Mouse (Mus musculus): ENCODE measurements around the gene Caskin1. TPM values are rescaled to one million over a fixed set of nuclear protein-coding genes. Genes with fewer than 3 reads are reported as not detected.

The Caskin1 gene
- polyA plus RNA-seq, 1 experiment = 0.26 TPM

DNA sequence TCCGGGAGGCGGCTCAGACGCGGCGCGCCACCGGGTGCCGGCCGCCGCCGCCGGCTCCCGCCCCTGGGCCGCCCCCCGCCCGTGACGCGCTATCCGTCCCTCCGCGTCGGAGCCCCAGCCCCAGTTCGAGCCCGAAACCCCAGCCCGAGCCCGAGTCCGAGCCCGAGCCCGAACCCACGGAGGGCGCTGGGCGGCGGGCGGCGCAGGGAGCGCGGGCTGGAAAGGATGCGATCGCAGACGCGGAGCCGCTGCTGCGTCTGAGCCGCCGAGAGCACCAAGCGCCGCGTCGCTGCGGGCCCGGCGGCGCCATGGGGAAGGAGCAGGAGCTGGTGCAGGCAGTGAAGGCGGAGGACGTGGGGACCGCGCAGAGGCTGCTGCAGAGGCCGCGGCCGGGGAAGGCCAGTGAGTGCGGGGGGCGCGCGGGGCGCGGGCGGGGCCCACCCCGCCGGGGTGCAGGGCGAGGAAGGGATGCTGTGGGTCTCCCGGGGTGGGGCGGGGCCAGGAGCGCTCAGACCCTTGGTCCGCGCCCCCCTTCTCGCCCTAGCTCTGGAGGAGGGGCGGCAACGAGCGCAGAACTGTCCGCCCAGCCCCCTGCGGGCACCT, 362 bp downstream of the Caskin1 start:
- 2% methylated on average over 79 of the region's 81 CpGs for WGBS
- DNase-seq (ENCODE audit: low read depth, low spot score) = no peak

GRCm38 (mm10) chr17:24489265-24490030, 1.0 kb downstream of the Caskin1 start:
- WGBS = 35% methylated on average over 19 of the region's 19 CpGs
- no peak for DNase-seq (ENCODE audit: low read depth, low spot score)

- WGBS = 91% methylated on average over 4 of the region's 4 CpGs
- no peak for DNase-seq (ENCODE audit: low read depth, low spot score)
These were observed 2.0 kb downstream of the Caskin1 start for GRCm38 (mm10) chr17:24490399-24490798.

DNA sequence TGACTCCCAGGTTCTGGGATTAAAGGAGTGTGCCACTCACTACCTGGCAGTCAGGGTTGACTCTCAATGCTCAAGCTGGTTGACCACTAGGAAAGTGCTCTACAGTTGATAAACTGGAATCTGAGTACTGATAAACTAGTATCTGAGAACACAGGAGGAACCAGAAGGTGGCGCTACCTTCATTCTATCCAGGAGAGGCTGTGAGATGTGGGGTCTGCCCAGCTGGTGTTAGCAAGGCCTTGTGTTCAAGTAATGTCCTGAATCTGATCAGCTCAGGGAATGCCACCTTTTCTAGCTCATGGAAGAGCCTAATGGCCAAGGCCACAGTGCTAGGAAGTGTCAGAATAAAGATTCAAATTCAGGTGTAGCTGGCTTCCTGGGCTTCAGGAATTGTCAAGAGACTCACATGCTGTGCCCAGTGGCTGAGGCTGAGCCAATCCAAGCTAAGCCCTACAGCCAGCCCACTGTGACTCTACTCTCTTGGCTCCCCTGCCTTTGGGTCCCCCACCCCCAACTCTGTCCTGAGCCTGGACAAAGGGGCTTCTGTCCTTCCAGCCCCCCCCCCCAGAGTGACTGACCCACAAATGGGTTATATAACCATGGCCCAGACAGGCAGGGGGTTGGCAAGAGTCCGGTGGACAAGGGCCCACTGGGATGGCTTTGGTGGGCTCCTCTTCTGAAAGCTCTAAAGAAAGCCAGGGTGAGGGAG, 6.4 kb downstream of the Caskin1 start:
- no peak for DNase-seq (ENCODE audit: low read depth, low spot score)
- 54% methylated on average over 2 of the region's 2 CpGs for WGBS

- WGBS = 71% methylated on average over 3 of the region's 3 CpGs
- DNase-seq (ENCODE audit: low read depth, low spot score) = no peak
These were observed 7.0 kb downstream of the Caskin1 start for GRCm38 (mm10) chr17:24495443-24495842.

- DNase-seq (ENCODE audit: low read depth, low spot score) = no peak
- 81% methylated on average over 1 of the region's 1 CpGs for WGBS
These were observed 7.6 kb downstream of the Caskin1 start for GRCm38 (mm10) chr17:24496026-24496425.

DNA sequence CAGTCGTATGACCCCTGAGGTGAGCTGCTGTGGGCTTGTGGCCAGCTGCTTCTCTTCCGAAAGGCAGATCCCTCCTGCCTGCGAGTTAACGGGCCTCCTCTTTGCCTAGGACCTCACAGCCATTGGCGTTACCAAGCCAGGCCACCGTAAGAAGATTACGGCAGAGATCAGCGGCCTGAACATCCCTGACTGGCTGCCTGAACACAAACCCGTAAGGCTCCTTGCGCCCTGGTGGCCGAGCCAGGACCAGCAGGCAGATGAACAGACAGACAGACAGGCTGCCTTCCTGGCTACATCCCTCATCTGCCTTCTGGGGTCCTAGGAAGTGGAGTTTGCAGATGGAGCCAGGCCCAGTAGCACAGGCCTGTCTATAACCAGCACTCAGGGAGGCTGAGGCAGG, 13.8 kb downstream of the Caskin1 start:
- WGBS = 44% methylated on average over 11 of the region's 11 CpGs
- DNase-seq (ENCODE audit: low read depth, low spot score) = no peak

- no peak for DNase-seq (ENCODE audit: low read depth, low spot score)
- 82% methylated on average over 10 of the region's 10 CpGs for WGBS
These were observed 15.7 kb downstream of the Caskin1 start for GRCm38 (mm10) chr17:24504085-24504484.

DNA sequence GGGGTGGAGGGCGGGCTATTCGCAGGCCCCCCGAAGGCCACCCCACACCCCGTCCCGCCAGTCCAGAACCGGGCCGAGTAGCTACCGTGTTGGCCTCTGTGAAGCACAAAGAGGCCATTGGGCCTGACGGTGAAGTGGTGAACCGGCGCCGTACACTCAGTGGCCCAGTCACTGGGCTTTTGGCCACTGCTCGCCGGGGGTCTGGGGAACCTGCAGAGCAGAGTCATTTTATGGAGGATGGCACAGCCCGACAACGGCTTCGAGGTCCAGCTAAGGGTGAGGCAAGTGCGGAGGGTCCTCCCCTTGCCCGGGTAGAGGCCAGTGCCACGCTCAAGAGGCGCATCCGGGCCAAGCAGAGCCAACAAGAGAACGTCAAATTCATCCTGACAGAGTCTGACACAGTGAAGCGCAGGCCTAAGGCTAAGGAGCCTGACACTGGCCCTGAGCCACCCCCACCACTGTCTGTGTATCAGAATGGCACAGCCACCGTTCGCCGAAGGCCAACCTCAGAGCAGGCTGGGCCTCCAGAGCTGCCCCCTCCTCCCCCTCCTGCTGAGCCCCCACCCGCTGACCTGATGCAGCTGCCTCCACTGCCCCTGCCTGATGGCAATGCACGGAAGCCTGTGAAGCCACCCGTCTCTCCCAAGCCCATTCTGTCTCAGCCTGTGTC, 17.0 kb downstream of the Caskin1 start:
- WGBS = 93% methylated on average over 30 of the region's 30 CpGs
- DNase-seq (ENCODE audit: low read depth, low spot score) = no peak

GRCm38 (mm10) chr17:24506332-24507070, 18.1 kb downstream of the Caskin1 start:
- 45% methylated on average over 36 of the region's 36 CpGs for WGBS
- no peak for DNase-seq (ENCODE audit: low read depth, low spot score)

GRCm38 (mm10) chr17:24507129-24507664, 18.8 kb downstream of the Caskin1 start:
- 40% methylated on average over 19 of the region's 19 CpGs for WGBS
- no peak for DNase-seq (ENCODE audit: low read depth, low spot score)

- no peak for DNase-seq (ENCODE audit: low read depth, low spot score)
- WGBS = 63% methylated on average over 12 of the region's 12 CpGs
These were observed 19.5 kb downstream of the Caskin1 start for GRCm38 (mm10) chr17:24507806-24508460.

- 50% methylated on average over 5 of the region's 5 CpGs for WGBS
- DNase-seq (ENCODE audit: low read depth, low spot score) = no peak
These were observed 25.2 kb downstream of the Caskin1 start for GRCm38 (mm10) chr17:24513609-24514008.

GRCm38 (mm10) chr17:24514270-24515257, 26.2 kb downstream of the Caskin1 start:
- WGBS = 84% methylated on average over 24 of the region's 24 CpGs
- DNase-seq (ENCODE audit: low read depth, low spot score) = no peak

- DNase-seq (ENCODE audit: low read depth, low spot score) = no peak
- 70% methylated on average over 4 of the region's 4 CpGs for WGBS
These were observed 32.0 kb downstream of the Caskin1 start for GRCm38 (mm10) chr17:24520450-24520849.

GRCm38 (mm10) chr17:24524734-24525133, 36.3 kb downstream of the Caskin1 start:
- WGBS = 57% methylated on average over 2 of the region's 2 CpGs
- no peak for DNase-seq (ENCODE audit: low read depth, low spot score)

DNA sequence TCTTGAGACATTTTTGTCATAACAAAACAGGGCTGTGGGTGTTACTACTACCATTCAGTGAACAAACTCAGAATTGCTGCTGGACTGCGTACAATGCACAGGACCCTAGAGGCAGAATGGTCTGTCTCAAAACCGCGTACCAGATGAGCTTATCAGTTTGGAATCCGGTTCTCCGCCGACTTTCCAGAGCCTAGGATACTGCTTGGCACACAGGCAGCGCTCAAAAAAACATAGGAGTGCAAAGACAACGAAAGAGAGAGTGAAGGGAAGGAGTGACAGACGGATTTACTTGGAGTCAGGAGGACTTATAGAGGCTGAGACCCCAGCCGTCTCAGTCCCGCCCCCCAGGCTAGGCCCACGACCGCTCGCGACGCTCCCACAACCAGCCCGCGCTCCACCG, 38.9 kb downstream of the Caskin1 start:
- DNase-seq (ENCODE audit: low read depth, low spot score) = no peak
- under 1% methylated on average over 19 of the region's 19 CpGs for WGBS
